Mouse (Mus musculus): ENCODE data around the gene Pou2f3. TPM values are rescaled to one million over a fixed set of nuclear protein-coding genes. Genes with fewer than 3 reads are reported as not detected.
A peak's percentile ranks its signal among the peaks of the same experiment; 100 is the strongest.

Pou2f3 gene
- polyA plus RNA-seq, 1 experiment from 2014 or later: not detected

DNA sequence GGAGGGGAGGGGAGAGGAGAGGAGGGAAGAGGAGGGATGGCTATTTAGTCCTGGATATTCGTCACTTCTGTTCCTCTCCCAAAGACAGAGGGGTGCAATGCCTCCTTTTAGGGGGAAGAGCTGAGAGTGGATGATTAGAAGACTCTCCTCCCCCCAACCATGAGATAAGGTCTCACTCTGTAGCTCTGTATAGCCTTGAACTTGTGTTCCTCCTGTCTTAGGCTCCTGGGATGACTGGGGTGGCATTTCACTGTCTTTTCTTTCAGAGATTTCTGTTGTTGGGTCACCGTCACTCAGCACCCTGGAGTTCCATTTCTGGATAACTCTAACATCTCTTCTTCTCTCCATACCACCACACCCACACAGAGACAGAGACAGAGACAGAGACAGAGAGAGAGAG is 28.0 kb upstream of the Pou2f3 start:
- peak overlapping the region; percentile 69 for H3K4me3 ChIP-seq
- DNase-seq (ENCODE audit: low spot score): no peak
- peaks cover 61% of the 10 kb centered on the region for H3K27me3 ChIP-seq (ENCODE audit: low read depth, poor library complexity, severe bottlenecking)
- H3K9me3 ChIP-seq (replicated peaks): no peaks in the 10 kb centered on the region
- H3K27ac ChIP-seq (replicated peaks): no peak overlapping the region
- peaks cover 51% of the 10 kb centered on the region for H3K4me1 ChIP-seq
- H3K36me3 ChIP-seq: no peaks in the 10 kb centered on the region
- WGBS: 37% methylated on average over 2 of the region's 2 CpGs

GRCm38 (mm10) chr9:43237111-43237775 is 27.1 kb upstream of the Pou2f3 start:
- WGBS: 52% methylated on average over 7 of the region's 7 CpGs
- H3K4me1 ChIP-seq: peaks cover 60% of the 10 kb centered on the region

DNA sequence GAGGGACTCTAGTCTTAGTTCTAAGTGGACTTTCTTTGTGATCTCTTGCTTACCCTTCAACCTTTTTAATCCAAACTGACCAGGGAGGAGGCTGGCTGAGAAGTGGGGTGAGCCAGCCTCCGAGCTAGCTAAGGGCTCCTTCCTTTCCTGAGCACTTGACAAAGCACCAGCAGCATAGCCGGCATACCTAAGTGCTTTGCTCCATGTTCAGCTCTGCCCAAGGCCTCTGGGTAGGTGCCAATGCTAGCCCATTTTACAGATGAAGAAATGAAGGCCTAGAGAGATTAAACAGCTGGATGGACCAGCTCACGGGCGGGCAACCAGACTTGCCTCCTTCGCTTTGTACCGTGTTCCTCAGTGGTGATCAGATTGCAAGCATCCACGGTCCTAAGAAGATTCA is 26.4 kb upstream of the Pou2f3 start:
- Histone ChIP-seq H3K4me1 (peaks cover 67% of the 10 kb centered on the region), H3K9me3 (replicated peaks) (no peaks in the 10 kb centered on the region), H3K36me3 (no peaks in the 10 kb centered on the region), H3K27me3 (ENCODE audit: low read depth, poor library complexity, severe bottlenecking) (peaks cover 56% of the 10 kb centered on the region), H3K4me3 (no peak overlapping the region), H3K27ac (replicated peaks) (no peak overlapping the region)
- no peak for DNase-seq (ENCODE audit: low spot score)
- WGBS: 88% methylated on average over 7 of the region's 7 CpGs

More at GRCm38 (mm10) chr9:43237111-43237775, 27.1 kb upstream of the Pou2f3 start:
- DNase-seq (ENCODE audit: low spot score): no peak
- Histone ChIP-seq H3K9me3 (replicated peaks) (no peaks in the 10 kb centered on the region), H3K27ac (replicated peaks) (no peak overlapping the region), H3K4me3 (peak overlapping the region; percentile 69; the same call in 1 of the 2 replicates), H3K27me3 (ENCODE audit: low read depth, poor library complexity, severe bottlenecking) (peaks cover 61% of the 10 kb centered on the region), H3K36me3 (no peaks in the 10 kb centered on the region)

GRCm38 (mm10) chr9:43236106-43236505 is 25.9 kb upstream of the Pou2f3 start:
- no peak overlapping the region for H3K4me3 ChIP-seq
- H3K36me3 ChIP-seq: no peaks in the 10 kb centered on the region
- no peaks in the 10 kb centered on the region for H3K9me3 ChIP-seq (replicated peaks)
- peaks cover 51% of the 10 kb centered on the region for H3K27me3 ChIP-seq (ENCODE audit: low read depth, poor library complexity, severe bottlenecking)
- no peak for DNase-seq (ENCODE audit: low spot score)
- H3K27ac ChIP-seq (replicated peaks): no peak overlapping the region
- H3K4me1 ChIP-seq: peaks cover 71% of the 10 kb centered on the region
- WGBS: 91% methylated on average over 1 of the region's 1 CpGs

- H3K27me3 ChIP-seq (ENCODE audit: low read depth, poor library complexity, severe bottlenecking): peaks cover 45% of the 10 kb centered on the region
- H3K27ac ChIP-seq (replicated peaks): no peak overlapping the region
- no peaks in the 10 kb centered on the region for H3K36me3 ChIP-seq
- no peak for DNase-seq (ENCODE audit: low spot score)
- no peaks in the 10 kb centered on the region for H3K9me3 ChIP-seq (replicated peaks)
- peaks cover 75% of the 10 kb centered on the region for H3K4me1 ChIP-seq
- 87% methylated on average over 6 of the region's 6 CpGs for WGBS
- no peak overlapping the region for H3K4me3 ChIP-seq
These were observed 25.2 kb upstream of the Pou2f3 start for GRCm38 (mm10) chr9:43235336-43235735.

DNA sequence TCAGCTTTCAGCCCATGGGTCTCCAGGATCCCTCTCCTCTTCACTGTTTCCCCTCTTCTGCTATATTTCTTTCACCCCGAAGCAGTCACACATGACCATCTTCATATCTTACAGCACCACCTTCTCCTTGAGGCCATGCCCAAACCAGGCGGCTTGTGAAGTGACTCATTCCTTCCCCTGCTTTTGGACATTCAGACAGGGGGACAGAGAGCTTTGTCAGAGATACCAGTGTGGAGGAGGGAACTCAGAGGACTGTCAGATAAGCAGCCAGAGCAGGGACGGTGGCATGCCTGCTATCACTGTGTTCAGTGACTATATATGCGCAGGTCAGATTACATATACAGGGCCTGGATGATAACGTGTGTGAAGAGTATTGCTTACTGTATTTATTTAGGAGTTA is 24.3 kb upstream of the Pou2f3 start:
- H3K27me3 ChIP-seq (ENCODE audit: low read depth, poor library complexity, severe bottlenecking): peaks cover 39% of the 10 kb centered on the region

GRCm38 (mm10) chr9:43233515-43233914 is 23.3 kb upstream of the Pou2f3 start:
- Histone ChIP-seq H3K27me3 (ENCODE audit: low read depth, poor library complexity, severe bottlenecking) (peaks cover 29% of the 10 kb centered on the region), H3K36me3 (no peaks in the 10 kb centered on the region), H3K27ac (replicated peaks) (no peak overlapping the region), H3K4me3 (no peak overlapping the region), H3K9me3 (replicated peaks) (no peaks in the 10 kb centered on the region), H3K4me1 (peaks cover 63% of the 10 kb centered on the region)
- no peak for DNase-seq (ENCODE audit: low spot score)
- WGBS: 96% methylated on average over 1 of the region's 1 CpGs

More for the DNA sequence above, 24.3 kb upstream of the Pou2f3 start:
- Histone ChIP-seq H3K9me3 (replicated peaks) (no peaks in the 10 kb centered on the region), H3K4me1 (peaks cover 72% of the 10 kb centered on the region), H3K4me3 (no peak overlapping the region), H3K27ac (replicated peaks) (no peak overlapping the region), H3K36me3 (no peaks in the 10 kb centered on the region)
- DNase-seq (ENCODE audit: low spot score): no peak
- 86% methylated on average over 5 of the region's 5 CpGs for WGBS

DNA sequence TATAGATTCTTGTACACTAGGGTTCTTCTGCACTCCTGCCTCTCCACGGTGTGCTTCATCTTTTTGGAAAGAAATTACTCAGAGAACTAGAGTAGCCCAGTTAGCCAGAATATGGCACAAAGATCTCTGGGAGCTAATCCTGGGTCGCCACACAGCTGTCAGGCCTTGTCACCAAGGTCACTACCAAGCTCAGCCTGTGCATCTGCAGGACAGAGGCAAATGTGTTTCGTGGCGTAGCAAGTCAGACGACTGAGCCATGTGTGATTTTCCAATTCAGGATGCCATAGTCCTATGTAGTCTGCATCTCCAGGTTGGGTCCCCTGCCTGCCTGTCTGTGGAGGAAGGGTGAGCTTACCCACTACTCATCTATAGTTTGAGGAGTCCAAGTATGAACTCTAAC is 22.9 kb upstream of the Pou2f3 start:
- H3K27ac ChIP-seq (replicated peaks): peak overlapping the region; percentile 68; the same call in 1 of the 2 replicates
- H3K36me3 ChIP-seq: no peaks in the 10 kb centered on the region
- peaks cover 25% of the 10 kb centered on the region for H3K27me3 ChIP-seq (ENCODE audit: low read depth, poor library complexity, severe bottlenecking)
- no peak overlapping the region for H3K4me3 ChIP-seq
- 72% methylated on average over 5 of the region's 5 CpGs for WGBS
- peaks cover 58% of the 10 kb centered on the region for H3K4me1 ChIP-seq
- no peak for DNase-seq (ENCODE audit: low spot score)
- no peaks in the 10 kb centered on the region for H3K9me3 ChIP-seq (replicated peaks)

DNA sequence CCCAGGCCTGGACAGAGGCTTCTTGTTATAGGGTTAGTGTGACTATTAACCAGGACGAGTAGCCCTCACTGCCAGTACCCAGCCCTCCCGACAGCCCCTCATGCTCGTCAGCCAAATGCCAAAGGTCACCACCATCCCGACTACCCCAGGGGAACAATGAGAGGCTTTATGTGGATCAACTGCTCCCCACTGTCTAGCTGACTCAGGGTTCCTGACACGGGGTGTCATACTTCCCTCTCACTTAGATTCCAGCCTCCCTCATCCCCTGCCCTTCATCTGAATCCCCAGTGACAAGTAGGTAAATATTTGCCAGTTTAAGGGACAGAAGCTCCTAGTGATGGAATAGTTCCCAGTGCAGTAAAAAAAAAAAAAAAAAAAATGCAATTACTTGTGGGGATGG is 22.1 kb upstream of the Pou2f3 start:
- Histone ChIP-seq H3K36me3 (no peaks in the 10 kb centered on the region), H3K9me3 (replicated peaks) (no peaks in the 10 kb centered on the region), H3K4me3 (no peak overlapping the region), H3K27me3 (ENCODE audit: low read depth, poor library complexity, severe bottlenecking) (peaks cover 17% of the 10 kb centered on the region), H3K4me1 (peaks cover 50% of the 10 kb centered on the region), H3K27ac (replicated peaks) (peak overlapping the region; percentile 68)
- WGBS: 9% methylated on average over 5 of the region's 5 CpGs
- DNase-seq (ENCODE audit: low spot score): no peak

DNA sequence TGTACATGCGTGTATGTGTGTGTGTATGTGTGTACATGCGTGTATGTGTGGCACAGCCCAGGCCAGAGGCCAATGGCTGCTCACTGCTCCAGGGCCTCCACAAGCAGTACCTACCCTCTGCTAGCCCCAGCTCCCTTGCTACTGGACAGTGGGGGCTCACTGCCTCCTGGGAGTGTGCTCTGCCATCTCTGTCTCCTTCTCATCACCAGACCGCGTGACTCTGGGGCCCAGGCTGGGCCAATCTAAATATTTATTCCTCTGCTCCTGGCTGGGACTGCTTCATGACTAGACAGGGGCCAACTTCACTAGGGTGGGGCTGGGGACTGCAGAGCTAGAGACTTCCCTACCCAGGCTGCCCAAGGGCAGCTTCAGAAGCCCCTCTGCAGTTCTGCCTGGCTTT is 21.6 kb upstream of the Pou2f3 start:
- H3K4me1 ChIP-seq: peaks cover 46% of the 10 kb centered on the region
- no peak for DNase-seq (ENCODE audit: low spot score)
- H3K4me3 ChIP-seq: no peak overlapping the region
- H3K27me3 ChIP-seq (ENCODE audit: low read depth, poor library complexity, severe bottlenecking): peaks cover 12% of the 10 kb centered on the region
- no peaks in the 10 kb centered on the region for H3K36me3 ChIP-seq
- H3K27ac ChIP-seq (replicated peaks): peak overlapping the region; percentile 68
- 76% methylated on average over 4 of the region's 4 CpGs for WGBS
- H3K9me3 ChIP-seq (replicated peaks): no peaks in the 10 kb centered on the region

DNA sequence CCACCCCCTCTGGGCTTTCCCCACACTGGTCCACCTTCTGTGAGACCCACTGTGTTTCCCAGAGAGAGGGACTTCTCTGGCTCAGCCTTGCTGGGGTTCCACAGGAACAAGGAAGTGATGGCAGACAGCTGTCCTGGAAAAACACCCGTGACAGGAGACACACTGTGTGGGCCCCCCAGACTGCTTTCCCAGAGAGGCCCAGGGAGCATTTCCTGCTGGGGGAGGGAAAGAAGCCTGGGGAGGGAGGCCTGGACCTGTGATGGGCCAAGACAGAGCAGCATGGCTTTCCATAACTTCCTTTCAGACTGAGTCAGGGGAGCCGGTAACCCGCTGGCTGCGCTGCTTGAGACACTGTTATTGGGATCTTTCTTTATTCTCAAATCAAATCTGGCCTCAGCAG is 20.7 kb upstream of the Pou2f3 start:
- DNase-seq (ENCODE audit: low spot score): no peak
- no peak overlapping the region for H3K4me3 ChIP-seq
- H3K9me3 ChIP-seq (replicated peaks): no peaks in the 10 kb centered on the region
- 73% methylated on average over 4 of the region's 4 CpGs for WGBS
- peaks cover 40% of the 10 kb centered on the region for H3K4me1 ChIP-seq
- 0 out of 2 replicates have a peak, but pooled peaks cover 3% of the 10 kb centered on the region for H3K27me3 ChIP-seq (ENCODE audit: low read depth, poor library complexity, severe bottlenecking)
- H3K27ac ChIP-seq (replicated peaks): peak overlapping the region; percentile 68
- H3K36me3 ChIP-seq: no peaks in the 10 kb centered on the region

DNA sequence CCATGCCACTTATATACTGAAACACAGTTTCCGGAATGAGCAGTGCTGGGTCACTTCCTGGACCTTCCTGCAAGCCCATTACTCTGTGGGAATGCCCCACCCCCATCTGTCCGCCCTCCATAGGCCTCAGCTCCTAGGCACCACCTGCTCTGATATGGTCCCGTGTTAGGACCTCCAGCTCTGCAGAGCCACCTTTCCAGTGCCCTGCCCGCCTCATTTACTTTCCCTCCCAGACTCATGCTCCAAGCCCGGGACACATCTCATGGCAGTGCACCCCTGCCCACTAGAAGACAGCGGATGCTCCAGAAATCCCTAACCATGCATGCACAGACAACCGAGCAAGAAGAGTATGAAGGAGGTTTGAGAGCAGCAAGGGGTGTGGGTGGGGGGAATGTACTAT is 19.8 kb upstream of the Pou2f3 start:
- H3K4me1 ChIP-seq: peaks cover 48% of the 10 kb centered on the region
- H3K36me3 ChIP-seq: no peaks in the 10 kb centered on the region

GRCm38 (mm10) chr9:43229398-43229895 is 19.3 kb upstream of the Pou2f3 start:
- 0 out of 2 replicates have a peak, but pooled peaks cover 1% of the 10 kb centered on the region for H3K27me3 ChIP-seq (ENCODE audit: low read depth, poor library complexity, severe bottlenecking)
- no peak overlapping the region for H3K4me3 ChIP-seq
- H3K9me3 ChIP-seq (replicated peaks): no peaks in the 10 kb centered on the region
- no peaks in the 10 kb centered on the region for H3K36me3 ChIP-seq
- DNase-seq (ENCODE audit: low spot score): no peak
- 91% methylated on average over 10 of the region's 10 CpGs for WGBS
- peaks cover 48% of the 10 kb centered on the region for H3K4me1 ChIP-seq
- H3K27ac ChIP-seq (replicated peaks): 0 out of 2 replicates have a peak overlapping the region, but pooled peaks have one; percentile 23

More for the DNA sequence above, 19.8 kb upstream of the Pou2f3 start:
- Histone ChIP-seq H3K4me3 (no peak overlapping the region), H3K27ac (replicated peaks) (0 out of 2 replicates have a peak overlapping the region, but pooled peaks have one; percentile 23), H3K9me3 (replicated peaks) (no peaks in the 10 kb centered on the region), H3K27me3 (ENCODE audit: low read depth, poor library complexity, severe bottlenecking) (0 out of 2 replicates have a peak, but pooled peaks cover 3% of the 10 kb centered on the region)
- DNase-seq (ENCODE audit: low spot score): no peak
- WGBS: 81% methylated on average over 7 of the region's 7 CpGs
